Mouse (Mus musculus) neural tube, embryonic 15.5 days (tissue): ENCODE results near the gene Surf4. TPM values are rescaled to one million over a fixed set of nuclear protein-coding genes. Genes with fewer than 3 reads are reported as not detected.
A peak's percentile ranks its signal among the peaks of the same experiment; 100 is the strongest.

Experiments used
- ATAC-seq: fragments of 200-750 bp; cut with Nextera tagmentation; 2 replicates; pipeline ENCODE4 v1.8.0; 2017; ENCODE audit warnings: mild to moderate bottlenecking, moderate TSS enrichment, moderate library complexity; ENCODE audit not compliant: low FRiP score
- H3K27ac ChIP-seq: fragments of 300-500 bp; sonication (generic); replicated peaks from 2 replicates; pipeline ENCODE4 v1.5.1; 2015; ENCODE audit warnings: mild to moderate bottlenecking, inconsistent platforms
- H3K27me3 ChIP-seq: fragments of 300-500 bp; sonication (generic); replicated peaks from 2 replicates; pipeline ENCODE4 v1.6.1; 2015; ENCODE audit warnings: inconsistent platforms
- H3K36me3 ChIP-seq: fragments of 300-500 bp; sonication (generic); 2 replicates; pipeline ENCODE4 v1.6.1; 2015; ENCODE audit warnings: inconsistent platforms
- H3K4me1 ChIP-seq: fragments of 300-500 bp; sonication (generic); 2 replicates; pipeline ENCODE4 v1.6.1; 2015; ENCODE audit warnings: inconsistent platforms
- H3K4me2 ChIP-seq: fragments of 300-500 bp; sonication (generic); 2 replicates; pipeline ENCODE4 v1.6.1; 2015; ENCODE audit warnings: inconsistent platforms, mild to moderate bottlenecking, moderate library complexity
- H3K4me3 ChIP-seq: fragments of 300-500 bp; sonication (generic); replicated peaks from 2 replicates; pipeline ENCODE4 v1.5.1; 2015; ENCODE audit warnings: mild to moderate bottlenecking, inconsistent platforms
- H3K9ac ChIP-seq: fragments of 300-500 bp; sonication (generic); replicated peaks from 2 replicates; pipeline ENCODE4 v1.6.1; 2015; ENCODE audit warnings: mild to moderate bottlenecking, inconsistent platforms
- H3K9me3 ChIP-seq: fragments of 300-500 bp; sonication (generic); replicated peaks from 2 replicates; pipeline ENCODE4 v1.6.1; 2016; ENCODE audit warnings: inconsistent platforms
- WGBS: fragments of 180-500 bp; shearing (Covaris S2); methylation state at CpG from one replicate; pipeline ENCODE4 v1.1.7; 2015; ENCODE audit warnings: mixed read lengths; 5-methylcytosine and 5-hydroxymethylcytosine counted together
- polyA plus RNA-seq: library from polyadenylated mRNA; unstranded; fragments of >200 nt; fragmentation: Nextera tagmentation; extraction: Ambion mirVana; gene quantifications from 2 replicates; pipeline ENCODE4 v1.2.1, GENCODE M21; 2015

The Surf4 gene
- polyA plus RNA-seq, 1 experiment from 2014 or later, result 110 TPM

DNA sequence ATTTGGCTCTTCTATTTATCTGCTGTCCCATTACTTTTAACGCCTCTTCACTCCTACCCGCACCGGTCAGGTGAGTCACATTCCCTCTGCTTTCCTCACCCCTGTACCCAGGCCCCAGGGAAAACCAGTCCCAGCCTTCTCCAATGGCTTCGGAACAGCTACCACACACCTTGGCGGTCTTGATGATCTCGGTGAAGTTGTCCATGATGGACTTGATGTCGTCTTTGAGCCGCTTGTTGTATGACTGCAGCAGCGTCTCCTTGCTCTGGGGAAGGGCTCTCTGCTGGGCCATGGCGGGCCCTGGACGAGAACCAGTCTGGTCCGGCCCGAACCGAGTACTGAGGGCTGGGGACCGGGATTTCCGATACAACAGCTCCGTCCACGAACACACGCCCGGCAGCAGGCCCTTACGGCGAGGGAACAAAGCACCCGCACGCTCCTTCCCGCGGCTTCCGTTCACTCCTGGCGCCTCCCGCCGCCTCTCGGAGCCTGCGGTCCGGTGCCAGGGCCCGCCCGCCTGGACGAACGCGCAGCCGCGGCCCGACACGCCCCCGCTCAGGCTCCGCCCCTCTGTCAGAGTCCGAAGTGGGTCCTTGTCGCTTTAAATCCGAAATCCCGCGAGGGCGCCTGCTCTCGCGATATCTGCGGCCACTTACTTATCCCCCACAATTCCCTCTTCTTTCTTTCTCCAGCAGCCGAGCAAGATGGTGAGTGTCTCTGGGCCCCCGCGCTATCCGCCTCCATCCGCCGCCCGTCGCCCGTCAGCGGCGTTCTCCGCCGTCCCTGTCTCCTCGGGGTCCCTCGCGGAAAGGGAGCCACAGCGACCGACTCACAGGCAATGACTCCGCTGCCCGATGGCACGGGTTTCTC, 23.4 kb downstream of the Surf4 start, which contains the start of the genes Med22 and Rpl7a:
Gene Med22, minus strand, starts transcription at position 554 of the 870 bp plus-strand sequence.
Gene Rpl7a, plus strand, starts transcription at position 641 of the 870 bp plus-strand sequence.
- Histone ChIP-seq H3K9ac (peak within 1 kb of the TSS; percentile 98), H3K9me3 (no peaks in the 10 kb centered on the region), H3K4me1 (peaks cover 55% of the 10 kb centered on the region), H3K36me3 (peaks cover 59% of the 10 kb centered on the region), H3K27me3 (no peaks in the 10 kb centered on the region), H3K27ac (peak within 1 kb of the TSS; percentile 93), H3K4me3 (peak within 1 kb of the TSS; percentile 91), H3K4me2 (peak within 1 kb of the TSS; percentile 98)
- under 1% methylated on average over 62 of the region's 74 CpGs for WGBS
- peak; percentile 93 for ATAC-seq

DNA sequence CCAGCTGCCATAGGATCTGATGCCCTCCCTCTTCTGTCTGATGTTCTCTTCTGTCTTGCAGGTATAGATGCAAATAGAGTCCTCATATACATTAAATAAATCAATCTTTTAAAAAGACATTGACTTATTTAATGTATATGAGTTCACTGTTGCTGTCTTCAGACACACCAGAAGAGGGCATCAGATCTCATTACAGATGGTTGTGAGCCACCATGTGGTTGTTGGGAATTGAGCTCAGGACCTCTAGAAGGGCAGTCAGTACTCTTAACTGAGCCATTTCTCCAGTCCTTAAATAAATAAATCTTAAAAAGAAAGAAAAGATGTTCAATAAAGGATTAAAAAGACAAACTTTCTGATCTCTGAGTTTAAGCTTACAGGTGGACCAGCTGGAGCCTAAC, 24.3 kb downstream of the Surf4 start:
- no peaks in the 10 kb centered on the region for H3K27me3 ChIP-seq
- no peaks in the 10 kb centered on the region for H3K9me3 ChIP-seq
- no peak for ATAC-seq
- peak overlapping the region; percentile 93; the same call in 1 of the 2 replicates for H3K27ac ChIP-seq
- peak overlapping the region; percentile 91 for H3K4me3 ChIP-seq
- peaks cover 64% of the 10 kb centered on the region for H3K36me3 ChIP-seq
- H3K9ac ChIP-seq, result peak overlapping the region; percentile 94
- peak overlapping the region; percentile 62 for H3K4me2 ChIP-seq
- peaks cover 46% of the 10 kb centered on the region for H3K4me1 ChIP-seq

DNA sequence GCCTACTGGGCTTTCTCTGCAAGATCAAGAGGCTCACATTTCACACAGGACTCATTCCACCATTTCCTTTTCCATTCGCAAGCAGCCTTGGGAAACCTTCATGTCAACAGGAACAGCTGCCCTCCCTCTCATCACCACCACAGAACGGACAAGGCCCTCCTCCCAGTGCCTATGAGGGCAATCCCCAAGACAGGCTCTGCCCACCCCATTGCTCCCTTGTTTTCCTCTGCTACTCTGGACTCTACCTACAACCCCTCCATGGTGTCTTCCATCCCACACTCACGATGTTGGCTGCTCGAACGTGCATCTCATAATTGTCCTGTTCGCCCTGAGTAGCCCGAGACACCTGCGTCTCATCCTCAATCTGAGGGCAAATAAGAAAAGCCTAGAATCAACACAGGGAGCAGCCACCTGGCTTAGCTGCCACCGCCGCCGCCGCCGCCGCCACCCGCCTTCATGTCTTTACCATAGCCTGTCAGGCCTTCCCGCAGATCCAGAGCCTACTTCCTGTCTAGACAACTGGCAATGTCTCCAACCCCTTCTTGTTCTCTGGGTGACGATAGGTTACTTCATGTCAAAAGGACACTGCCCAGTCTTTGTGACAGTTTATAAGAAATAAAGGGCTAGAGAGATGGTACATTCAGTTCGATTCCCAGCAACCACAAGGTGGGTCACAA, 24.9 kb downstream of the Surf4 start:
- peak overlapping the region; percentile 91 for H3K4me3 ChIP-seq
- H3K9me3 ChIP-seq, result no peaks in the 10 kb centered on the region
- H3K27ac ChIP-seq, result no peak overlapping the region
- H3K4me2 ChIP-seq, result peak overlapping the region; percentile 62
- WGBS, result 87% methylated on average over 18 of the region's 18 CpGs
- peaks cover 48% of the 10 kb centered on the region for H3K4me1 ChIP-seq
- H3K9ac ChIP-seq, result peak overlapping the region; percentile 94
- no peak for ATAC-seq
- H3K27me3 ChIP-seq, result no peaks in the 10 kb centered on the region
- peaks cover 61% of the 10 kb centered on the region for H3K36me3 ChIP-seq

DNA sequence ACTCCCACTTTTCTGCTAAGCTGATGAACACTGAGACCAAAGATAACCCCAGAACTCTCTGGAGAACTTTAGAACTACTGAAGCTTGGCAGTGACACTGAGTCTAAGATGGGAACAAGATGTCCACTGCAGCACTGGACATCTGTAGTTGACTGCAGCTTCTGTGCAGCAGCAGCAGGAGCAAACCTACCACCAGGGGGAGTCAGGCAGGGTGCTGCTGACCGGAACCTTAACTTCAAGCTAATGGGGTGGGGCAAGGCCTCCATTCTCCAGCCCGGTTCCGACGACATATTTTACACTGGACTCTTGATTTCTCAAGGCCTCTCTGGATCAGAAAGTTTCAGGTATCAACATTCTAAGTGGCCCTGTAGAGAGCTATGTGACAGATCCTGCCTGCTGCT, 26.6 kb downstream of the Surf4 start:
- Histone ChIP-seq H3K9ac (no peak overlapping the region), H3K4me1 (peaks cover 47% of the 10 kb centered on the region), H3K4me2 (no peak overlapping the region), H3K4me3 (no peak overlapping the region), H3K36me3 (peaks cover 44% of the 10 kb centered on the region), H3K27me3 (no peaks in the 10 kb centered on the region), H3K27ac (no peak overlapping the region), H3K9me3 (no peaks in the 10 kb centered on the region)
- 65% methylated on average over 4 of the region's 4 CpGs for WGBS
- ATAC-seq, result no peak

DNA sequence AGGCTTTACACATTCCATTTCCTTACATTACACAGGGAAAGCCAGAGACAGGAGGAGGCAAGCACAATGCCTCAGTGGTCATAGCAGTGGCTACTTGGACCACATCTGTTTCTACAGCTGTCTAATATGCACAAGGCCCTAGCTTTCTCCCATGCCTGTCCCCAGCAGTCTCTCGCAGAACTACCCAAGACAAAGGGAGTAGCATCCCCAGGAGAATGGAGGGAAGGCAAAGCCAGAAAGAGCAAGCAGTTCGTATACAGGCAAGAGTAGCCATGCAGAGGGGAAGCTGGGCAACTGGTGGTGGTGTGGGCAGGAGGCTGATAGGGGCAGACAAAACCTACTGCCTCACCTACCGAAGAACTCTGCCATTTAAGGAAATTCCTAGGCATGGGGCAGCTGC, 27.3 kb downstream of the Surf4 start:
- H3K36me3 ChIP-seq, result peaks cover 42% of the 10 kb centered on the region
- 94% methylated on average over 3 of the region's 3 CpGs for WGBS

DNA sequence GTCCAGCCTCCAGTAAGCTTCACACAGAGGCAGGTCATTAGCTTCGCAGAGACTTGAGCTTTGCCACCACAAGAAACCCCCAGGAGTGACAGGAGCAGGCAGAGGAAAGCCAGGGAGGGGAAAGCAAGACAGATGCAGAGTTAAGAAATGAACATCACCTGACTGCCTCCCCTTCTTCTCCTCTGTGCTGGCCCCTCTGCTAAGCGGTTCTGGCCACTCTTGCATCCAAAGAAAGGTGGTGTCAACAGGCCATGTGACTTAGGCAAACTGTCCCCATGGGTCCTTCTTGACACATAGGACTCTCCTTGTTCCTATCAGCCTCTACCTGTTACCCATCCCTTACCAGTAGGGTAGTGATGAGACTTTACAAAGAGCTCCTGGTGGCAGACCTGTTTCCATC, 27.8 kb downstream of the Surf4 start:
- Histone ChIP-seq H3K4me3 (no peak overlapping the region), H3K4me2 (no peak overlapping the region), H3K27ac (no peak overlapping the region), H3K27me3 (no peaks in the 10 kb centered on the region), H3K4me1 (peaks cover 51% of the 10 kb centered on the region), H3K9me3 (no peaks in the 10 kb centered on the region), H3K36me3 (peaks cover 42% of the 10 kb centered on the region), H3K9ac (no peak overlapping the region)
- no peak for ATAC-seq
- 98% methylated on average over 2 of the region's 2 CpGs for WGBS

More for the DNA sequence above, 27.3 kb downstream of the Surf4 start:
- no peak overlapping the region for H3K4me2 ChIP-seq
- no peak overlapping the region for H3K4me3 ChIP-seq
- no peak overlapping the region for H3K27ac ChIP-seq
- no peak for ATAC-seq
- H3K9ac ChIP-seq, result no peak overlapping the region
- peaks cover 47% of the 10 kb centered on the region for H3K4me1 ChIP-seq
- no peaks in the 10 kb centered on the region for H3K27me3 ChIP-seq
- H3K9me3 ChIP-seq, result no peaks in the 10 kb centered on the region

DNA sequence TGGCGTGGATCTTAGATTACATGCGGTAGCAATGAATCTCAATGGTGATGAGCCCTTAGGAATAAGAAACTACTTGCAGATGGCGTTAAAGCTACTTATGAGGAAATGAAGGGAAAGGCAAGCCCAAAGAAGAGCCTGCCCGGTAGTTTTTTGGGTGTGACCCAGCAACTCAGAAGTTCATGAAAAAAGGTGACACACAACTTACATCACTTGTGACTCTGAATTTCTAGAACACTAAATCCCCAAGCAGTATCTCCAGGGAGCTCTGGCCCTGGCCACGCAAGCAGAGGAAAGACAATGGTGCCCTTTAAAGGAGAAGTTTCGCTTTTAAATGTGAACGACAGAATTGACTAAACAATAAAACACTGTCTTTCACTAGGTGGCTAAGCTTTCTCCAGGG, 30.4 kb downstream of the Surf4 start:
- Histone ChIP-seq H3K36me3 (peaks cover 60% of the 10 kb centered on the region), H3K9ac (peak overlapping the region; percentile 76), H3K27me3 (no peaks in the 10 kb centered on the region), H3K4me3 (peak overlapping the region; percentile 84), H3K9me3 (no peaks in the 10 kb centered on the region), H3K4me2 (peak overlapping the region; percentile 74), H3K27ac (peak overlapping the region; percentile 89), H3K4me1 (peaks cover 41% of the 10 kb centered on the region)
- ATAC-seq, result no peak
- 6% methylated on average over 7 of the region's 7 CpGs for WGBS

DNA sequence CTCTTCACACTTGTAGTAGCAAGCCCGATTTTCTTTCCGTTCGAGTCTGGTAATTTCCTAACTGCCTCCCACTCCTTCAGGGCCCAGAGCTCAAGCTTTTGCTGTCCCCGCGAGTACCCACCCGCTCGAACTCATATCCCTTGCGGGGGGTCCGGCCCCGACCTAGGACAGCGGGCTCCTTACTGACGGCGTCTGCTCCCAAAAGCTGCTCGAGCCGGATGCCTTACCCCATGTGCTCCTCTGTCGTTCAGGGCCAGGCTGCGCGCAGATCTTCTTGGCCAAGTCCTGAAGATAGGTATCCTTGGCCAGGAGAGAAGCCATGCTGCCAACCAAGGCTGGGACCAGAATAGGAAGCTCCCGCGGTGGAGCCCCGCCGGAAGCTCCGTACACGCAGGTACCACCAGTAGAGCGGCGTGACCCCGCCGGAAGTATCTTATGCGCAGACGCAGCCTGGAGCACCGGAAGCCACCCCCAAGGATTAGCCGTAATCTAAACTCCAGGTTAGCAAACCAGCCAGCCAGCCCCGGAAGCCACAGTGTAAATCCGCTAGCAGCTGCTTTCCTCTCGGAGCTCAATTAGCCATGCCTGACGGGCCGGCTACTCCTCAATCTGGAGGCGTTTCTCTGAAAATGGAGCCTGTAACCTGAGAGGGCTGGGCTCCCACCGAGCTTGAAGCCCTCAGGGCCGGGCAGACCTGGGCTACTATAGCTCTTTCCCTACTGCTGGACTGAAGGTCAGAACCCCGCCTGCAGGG, 31.1 kb downstream of the Surf4 start, which contains the start of gene Surf6:
Gene Surf6, minus strand, starts transcription at position 413 of the 754 bp plus-strand sequence.
- peaks cover 60% of the 10 kb centered on the region for H3K36me3 ChIP-seq
- under 1% methylated on average over 41 of the region's 41 CpGs for WGBS
- peaks cover 34% of the 10 kb centered on the region for H3K4me1 ChIP-seq

DNA sequence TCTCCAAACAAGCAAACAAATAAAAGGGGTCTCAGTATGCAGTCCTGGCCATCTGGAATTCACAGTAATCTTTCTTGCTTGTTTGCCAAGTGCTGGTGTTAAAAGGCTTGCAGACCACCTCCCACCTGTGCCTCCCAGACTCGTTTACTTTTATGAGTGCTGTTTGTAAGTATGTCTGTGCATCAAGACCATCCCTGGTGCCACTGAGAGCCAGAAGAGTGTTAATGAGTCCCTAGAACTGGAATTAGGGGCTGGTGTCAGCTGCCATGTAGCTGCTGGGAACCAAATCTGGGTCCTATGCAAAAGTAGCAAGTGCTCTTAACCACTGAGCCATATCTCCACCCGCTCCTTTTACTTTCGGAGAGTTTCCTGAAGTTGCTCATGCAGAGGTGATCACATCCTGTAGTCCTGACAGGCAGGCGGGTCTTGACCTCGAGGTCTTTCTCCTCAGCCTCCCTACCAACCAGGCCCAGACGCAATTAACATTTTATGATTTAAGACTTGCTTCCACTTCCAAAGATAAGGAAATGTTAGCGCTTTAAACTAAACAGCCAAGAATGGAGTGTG, 31.8 kb downstream of the Surf4 start:
- 8% methylated on average over 7 of the region's 7 CpGs for WGBS
- peaks cover 60% of the 10 kb centered on the region for H3K36me3 ChIP-seq
- peak overlapping the region; percentile 84 for H3K4me3 ChIP-seq

More for the DNA sequence above, 31.1 kb downstream of the Surf4 start, which contains the start of gene Surf6:
- Histone ChIP-seq H3K4me3 (peak within 1 kb of the TSS; percentile 84), H3K27me3 (no peaks in the 10 kb centered on the region), H3K9me3 (no peaks in the 10 kb centered on the region), H3K27ac (peak within 1 kb of the TSS; percentile 89), H3K9ac (peak within 1 kb of the TSS; percentile 76), H3K4me2 (peak within 1 kb of the TSS; percentile 74)
- ATAC-seq, result peak; percentile 95

DNA sequence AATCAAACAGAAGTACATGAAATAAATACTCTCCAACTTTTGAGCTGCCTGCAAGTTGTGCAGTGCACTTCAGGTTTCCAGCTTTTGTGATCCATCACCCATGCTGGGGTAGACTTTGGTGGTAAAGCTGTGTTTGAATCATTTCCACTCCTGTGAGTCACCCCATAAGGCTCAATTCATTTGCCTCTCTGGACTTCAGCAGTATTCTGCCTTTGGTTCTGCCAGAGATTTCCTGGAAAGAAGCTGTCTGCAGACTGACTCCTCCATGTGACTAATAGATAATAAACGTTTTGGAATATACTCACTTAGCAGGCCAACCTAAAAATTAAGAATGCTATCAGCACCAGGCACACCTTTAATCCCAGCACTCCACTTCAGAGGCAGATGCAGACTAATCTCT, 33.0 kb downstream of the Surf4 start:
- no peak overlapping the region for H3K27ac ChIP-seq
- WGBS, result 79% methylated on average over 1 of the region's 1 CpGs
- H3K9me3 ChIP-seq, result no peaks in the 10 kb centered on the region
- H3K4me2 ChIP-seq, result no peak overlapping the region
- no peak overlapping the region for H3K9ac ChIP-seq
- peaks cover 29% of the 10 kb centered on the region for H3K4me1 ChIP-seq
- no peak overlapping the region for H3K4me3 ChIP-seq
- peaks cover 58% of the 10 kb centered on the region for H3K36me3 ChIP-seq
- H3K27me3 ChIP-seq, result no peaks in the 10 kb centered on the region
- no peak for ATAC-seq

More for the DNA sequence above, 31.8 kb downstream of the Surf4 start:
- Histone ChIP-seq H3K27me3 (no peaks in the 10 kb centered on the region), H3K27ac (no peak overlapping the region), H3K9me3 (no peaks in the 10 kb centered on the region), H3K4me2 (peak overlapping the region; percentile 74), H3K4me1 (peaks cover 29% of the 10 kb centered on the region), H3K9ac (peak overlapping the region; percentile 76)
- ATAC-seq, result no peak

DNA sequence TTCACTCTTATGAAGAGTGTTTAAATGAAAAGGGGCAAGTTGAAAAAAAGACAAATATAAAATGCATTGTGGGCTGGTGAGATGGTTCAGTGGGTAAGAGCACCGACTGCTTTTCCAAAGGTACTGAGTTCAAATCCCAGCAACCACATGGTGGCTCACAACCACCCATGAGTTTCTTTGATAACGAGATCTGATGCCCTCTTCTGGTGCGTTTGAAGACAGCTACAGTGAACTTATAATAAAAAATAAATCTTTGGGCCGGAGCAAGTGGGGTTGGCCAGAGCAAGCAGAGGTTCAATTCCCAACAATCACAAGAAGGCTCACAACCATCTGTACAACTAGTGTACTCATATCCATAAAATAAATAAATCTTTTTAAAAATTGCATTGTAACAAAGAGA, 37.8 kb downstream of the Surf4 start:
- Histone ChIP-seq H3K27me3 (no peaks in the 10 kb centered on the region), H3K9me3 (no peaks in the 10 kb centered on the region), H3K4me3 (no peak overlapping the region), H3K4me2 (no peak overlapping the region), H3K36me3 (peaks cover 87% of the 10 kb centered on the region), H3K4me1 (peaks cover 5% of the 10 kb centered on the region; the same call in 1 of the 2 replicates), H3K9ac (no peak overlapping the region), H3K27ac (no peak overlapping the region)
- ATAC-seq, result no peak
- 95% methylated on average over 4 of the region's 4 CpGs for WGBS
